Mouse (Mus musculus) brain, embryonic 18.5 days (tissue): ENCODE measurements at regions not wholly inside any gene's neighbourhood (a gene's known extent, or its start where the extent isn't known, plus 50 kb on each side); places are given as distances from the start of the nearest gene placed in this dataset.

Experiments
- DNase-seq: peaks from one replicate; pipeline ENCODE4 v3.0.0-alpha.2; 2012; ENCODE audit warnings: low read depth, low spot score

DNA sequence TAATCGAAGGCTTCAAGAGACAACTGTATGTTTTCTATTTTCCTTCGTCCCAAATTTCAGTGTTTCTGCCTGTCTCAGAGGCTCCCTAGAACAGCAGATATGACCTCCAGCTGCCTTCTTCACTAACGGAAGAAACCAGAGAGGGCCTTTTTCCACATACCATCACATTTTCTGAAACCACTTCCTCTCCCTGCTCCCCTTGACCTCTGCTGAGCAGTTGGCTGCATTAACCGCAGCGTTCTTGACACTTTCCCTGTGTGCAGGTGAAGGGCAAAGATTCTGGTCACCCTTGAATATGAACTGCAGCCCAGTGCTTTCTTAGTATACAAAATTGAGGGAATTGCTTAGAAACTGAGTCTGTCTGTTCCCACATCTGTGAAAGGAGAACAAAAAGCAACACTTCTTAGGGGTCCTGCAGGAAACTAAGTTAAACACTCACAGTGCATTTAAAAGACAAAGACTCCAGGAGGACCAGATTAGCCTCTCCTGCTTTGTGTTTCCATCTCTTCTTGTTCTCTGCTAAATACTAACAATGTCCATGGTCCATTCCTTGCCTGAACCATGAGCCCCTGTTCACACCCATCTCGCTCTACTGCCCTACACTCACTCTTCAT, 98.4 kb downstream of the Akap11 start:
- DNase-seq = no peak

GRCm38 (mm10) chr14:78436586-78436985, 100.0 kb downstream of the Akap11 start:
- DNase-seq = no peak

GRCm38 (mm10) chr14:78435982-78436381, 100.6 kb downstream of the Akap11 start:
- DNase-seq = no peak

GRCm38 (mm10) chr14:78435561-78435960, 101.0 kb downstream of the Akap11 start:
- no peak for DNase-seq

DNA sequence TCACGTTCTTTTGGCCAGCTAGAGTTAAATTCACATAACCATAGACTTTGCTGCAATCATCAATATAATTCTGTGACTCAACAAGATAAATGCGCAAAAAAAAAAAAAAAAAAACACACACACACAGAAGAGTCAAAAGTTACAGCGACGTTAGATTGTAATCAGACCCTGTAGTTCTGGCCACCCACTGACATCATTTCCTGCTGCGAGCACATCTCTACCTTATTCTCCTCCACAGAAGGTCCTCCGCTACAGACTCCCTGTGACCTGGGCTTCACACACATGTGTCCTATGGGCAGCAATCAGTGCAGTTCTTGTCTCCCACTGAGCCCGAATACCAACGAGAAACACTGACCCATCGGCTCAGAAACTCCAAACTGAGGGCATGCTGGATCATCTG, 101.9 kb downstream of the Akap11 start:
- DNase-seq = no peak

GRCm38 (mm10) chr14:78434126-78434525, 102.5 kb downstream of the Akap11 start:
- no peak for DNase-seq

- no peak for DNase-seq
Measured at GRCm38 (mm10) chr14:78432471-78432870, 104.1 kb downstream of the Akap11 start.

DNA sequence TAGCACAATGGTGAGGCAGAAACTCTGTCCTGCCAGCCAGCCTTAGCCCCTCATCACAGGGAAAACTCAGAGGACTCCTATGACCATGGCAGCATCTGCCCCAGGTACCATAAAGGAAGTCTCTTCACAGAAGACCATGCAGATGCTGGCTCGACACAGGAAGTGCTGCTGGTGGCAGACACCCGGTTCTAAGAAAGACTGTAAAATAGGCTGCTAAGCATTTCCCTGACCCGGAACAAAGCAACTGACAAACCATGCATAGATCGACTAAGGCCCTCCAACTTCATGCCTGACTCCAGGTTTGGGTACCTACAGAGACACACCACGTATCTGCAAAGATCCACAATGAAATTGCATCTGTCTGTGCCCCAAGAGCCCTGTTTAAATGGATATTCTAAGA, 104.7 kb downstream of the Akap11 start:
- DNase-seq = no peak

DNA sequence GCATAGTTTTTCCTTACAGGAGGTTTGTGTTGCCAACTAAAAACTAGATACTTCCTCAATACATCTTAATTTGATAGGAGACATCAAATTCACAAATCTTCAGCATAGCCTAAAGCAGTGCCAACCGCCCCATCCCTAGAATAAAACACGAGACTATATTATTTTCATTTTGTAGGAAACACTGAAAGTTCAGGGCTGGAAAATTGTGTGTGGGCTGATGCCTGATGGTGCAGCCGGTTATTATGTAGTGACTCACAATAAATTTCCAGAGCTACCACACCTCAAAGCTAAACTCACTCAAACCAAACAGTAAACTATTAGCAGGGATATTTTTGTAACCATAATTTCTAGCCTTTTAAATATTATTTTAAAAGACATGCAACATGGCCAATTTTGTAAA, 105.2 kb downstream of the Akap11 start:
- no peak for DNase-seq

DNA sequence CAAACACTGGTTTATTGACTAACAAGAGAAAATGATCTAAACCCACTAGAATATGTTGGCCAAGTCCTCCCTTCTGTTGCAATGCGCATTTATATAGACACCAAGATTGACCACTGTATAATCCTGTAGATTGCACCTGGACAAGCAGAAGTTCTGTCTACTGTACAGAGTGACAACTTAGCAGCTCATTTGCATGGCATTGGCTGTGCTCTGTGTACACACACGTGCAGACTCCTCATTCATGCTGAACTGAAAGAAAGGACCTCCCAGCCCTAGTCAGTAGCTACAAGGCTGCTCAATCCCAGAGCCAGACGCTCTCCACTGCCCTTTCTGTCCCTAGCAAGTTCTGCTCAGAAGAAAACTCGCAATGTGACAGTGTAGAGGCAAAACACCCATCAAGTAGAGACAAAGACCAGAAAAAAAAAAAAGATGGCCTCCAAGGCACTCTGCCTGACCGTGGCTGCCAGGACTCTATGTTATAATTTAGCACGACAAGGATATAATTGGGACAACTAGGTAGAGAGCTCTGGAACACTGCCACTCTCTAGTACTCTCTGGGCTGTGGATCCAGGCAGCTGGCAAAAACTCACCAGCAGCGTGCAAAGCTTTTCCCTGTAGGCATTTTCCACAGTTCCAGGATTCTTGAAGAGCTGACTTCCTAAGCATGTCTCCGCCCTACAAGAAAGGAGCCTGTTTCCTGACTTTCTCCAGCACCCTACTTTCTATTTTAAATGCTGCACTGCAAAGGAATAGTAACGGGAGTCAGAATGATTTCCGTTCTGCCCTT, 108.2 kb downstream of the Akap11 start:
- no peak for DNase-seq

DNA sequence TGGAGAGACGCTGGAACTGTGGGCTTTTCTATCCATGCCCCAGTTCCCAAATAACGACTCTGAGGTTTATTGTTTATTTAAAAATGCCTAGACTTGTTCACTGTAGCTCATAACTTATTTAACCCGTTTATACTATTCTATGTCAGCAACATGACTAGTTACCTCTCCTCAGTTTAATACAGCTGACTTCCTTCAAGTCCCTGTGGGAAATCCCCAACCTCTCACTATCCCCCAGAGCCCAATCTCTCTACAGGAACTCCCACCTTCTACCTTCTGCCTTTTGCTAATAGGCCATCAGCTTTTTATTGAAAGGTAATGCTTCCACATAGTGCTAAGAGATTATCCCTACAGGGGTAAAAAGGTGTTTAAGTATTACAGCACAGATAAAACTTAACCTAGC, 109.5 kb downstream of the Akap11 start:
- DNase-seq = no peak

DNA sequence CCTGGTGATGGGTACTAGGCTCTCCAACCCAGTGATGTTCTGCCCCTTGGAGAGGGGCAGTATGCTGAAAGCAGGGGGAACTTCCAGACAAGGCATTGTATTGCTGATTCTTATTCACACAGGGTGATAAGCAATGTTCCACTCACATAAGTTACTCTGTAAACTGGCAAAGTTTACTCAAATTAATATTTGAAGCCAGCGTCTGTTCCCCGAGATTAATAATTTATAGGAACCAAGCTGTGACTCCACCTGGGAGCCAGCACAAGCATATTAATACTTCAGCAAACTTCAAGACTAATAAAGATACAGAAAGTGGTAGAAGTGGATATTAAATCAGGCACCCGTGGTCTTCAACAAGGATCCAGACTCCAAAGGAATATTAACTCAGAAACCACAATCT, 114.0 kb downstream of the Akap11 start:
- DNase-seq = no peak

DNA sequence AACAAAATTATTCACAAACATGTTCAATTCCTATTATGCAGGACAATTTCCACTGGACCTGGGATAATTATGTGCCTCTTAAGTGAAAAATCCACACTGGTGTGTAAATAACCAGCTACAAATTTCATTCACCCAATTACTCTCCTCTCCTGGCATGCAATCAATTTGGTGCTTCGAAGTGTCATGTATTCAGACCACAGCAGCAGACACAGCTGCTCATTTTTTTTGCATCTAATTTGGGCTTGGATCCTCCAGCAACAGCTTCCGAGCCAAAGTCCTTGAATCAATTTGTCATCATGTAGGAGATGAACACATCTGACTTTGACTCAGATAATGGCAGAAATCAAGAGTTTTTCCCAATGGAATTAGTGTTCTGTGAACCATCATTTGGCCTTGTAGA, 113.1 kb upstream of the Tnfsf11 start:
- DNase-seq = no peak

GRCm38 (mm10) chr14:78420176-78420575, 112.3 kb upstream of the Tnfsf11 start:
- DNase-seq = no peak

DNA sequence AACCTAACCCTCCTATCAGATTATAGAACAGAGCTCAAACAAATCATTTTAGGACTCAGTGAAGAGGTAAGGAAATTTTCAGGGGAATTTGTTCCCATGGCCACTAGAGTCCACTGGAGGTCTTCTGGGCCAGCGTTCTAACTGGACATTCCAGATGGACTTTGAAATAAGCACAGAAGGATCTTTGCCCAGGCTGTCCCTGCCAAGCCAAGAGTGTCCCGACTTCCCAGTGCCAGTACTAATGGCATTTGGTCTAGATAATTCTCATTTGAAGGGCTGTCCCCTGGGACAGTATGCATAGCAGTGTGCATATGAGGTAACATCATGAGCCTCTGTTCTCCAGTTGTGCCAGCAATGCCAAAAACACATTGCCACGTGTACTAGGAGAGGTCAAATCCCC, 97.7 kb upstream of the Tnfsf11 start:
- DNase-seq = no peak

GRCm38 (mm10) chr14:78397914-78398313, 90.1 kb upstream of the Tnfsf11 start:
- no peak for DNase-seq

GRCm38 (mm10) chr14:78395631-78396030, 87.8 kb upstream of the Tnfsf11 start:
- DNase-seq = no peak

DNA sequence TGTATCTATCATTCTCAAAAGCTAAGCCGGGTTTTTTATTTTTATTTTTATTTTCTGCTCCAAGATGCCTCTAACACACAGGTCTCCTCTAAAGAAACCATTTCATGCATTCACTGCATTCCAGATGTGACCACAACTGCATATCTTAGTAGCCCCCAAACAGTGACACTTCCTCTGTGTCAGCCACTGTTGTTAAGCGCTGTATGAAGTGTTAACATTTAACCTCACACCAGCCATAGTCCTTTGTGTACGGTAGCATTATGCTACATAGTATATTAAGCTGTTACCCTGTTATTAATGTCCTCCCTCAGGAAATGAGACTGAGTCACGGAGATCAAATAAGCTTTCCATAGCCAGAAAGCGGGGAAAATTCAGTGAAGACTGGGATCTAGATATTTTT, 79.2 kb upstream of the Tnfsf11 start:
- DNase-seq = no peak

DNA sequence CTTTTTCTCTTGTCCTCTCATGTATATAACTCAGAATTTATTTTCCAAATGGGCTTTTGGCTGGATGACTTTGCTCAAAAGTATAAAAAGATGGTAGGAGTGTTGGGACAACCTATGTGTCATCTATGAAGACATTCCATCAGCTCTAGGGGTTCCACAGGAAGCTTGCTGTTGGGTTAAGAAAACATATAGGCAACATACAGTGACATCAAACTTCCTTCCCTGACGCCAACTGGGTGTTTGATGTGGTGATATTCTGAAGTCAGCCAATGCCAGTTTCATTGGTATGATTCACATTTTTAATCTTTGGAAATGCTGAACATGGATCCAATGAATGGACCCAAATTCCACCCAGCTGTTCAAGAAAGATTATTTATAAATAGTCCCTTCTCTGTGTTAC, 76.5 kb upstream of the Tnfsf11 start:
- no peak for DNase-seq

GRCm38 (mm10) chr14:78383256-78383709, 75.4 kb upstream of the Tnfsf11 start:
- DNase-seq = peak; percentile 69

GRCm38 (mm10) chr14:78380011-78380410, 72.2 kb upstream of the Tnfsf11 start:
- no peak for DNase-seq

DNA sequence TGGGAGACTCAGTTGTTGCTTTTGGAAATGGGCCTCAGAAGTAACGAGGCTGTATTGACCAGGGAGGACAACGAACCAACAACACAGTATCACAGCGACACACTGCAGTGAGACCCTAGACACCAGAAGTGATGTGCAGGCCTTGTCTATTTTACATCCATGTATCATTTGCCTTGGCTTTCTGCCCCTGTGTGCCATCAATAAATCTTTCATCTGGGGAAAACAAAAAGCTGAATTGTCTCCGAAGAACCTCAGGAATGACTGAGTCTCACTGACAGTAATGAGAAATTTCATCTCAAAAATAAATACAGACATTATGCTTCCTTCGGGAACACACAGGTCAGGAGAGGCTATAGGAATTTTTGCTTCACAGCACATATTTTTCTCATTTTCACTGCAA, 68.7 kb upstream of the Tnfsf11 start:
- DNase-seq = no peak

- no peak for DNase-seq
Measured at GRCm38 (mm10) chr14:78375746-78376495, 68.1 kb upstream of the Tnfsf11 start.
